Mouse (Mus musculus) adipocyte (in vitro differentiated cells): ENCODE results near the gene Hlf.

Experiments used
- DNase-seq: peaks from one replicate; pipeline ENCODE4 v3.0.0-alpha.2; 2016; ENCODE audit warnings: low spot score

Gene Hlf

GRCm38 (mm10) chr11:90390817-90391173, at the start of gene Hlf:
Gene Hlf, minus strand, starts transcription at chr11:90390895.
- DNase-seq = no peak

- DNase-seq = no peak
Observed at GRCm38 (mm10) chr11:90438768-90439167, 48.1 kb upstream of the Hlf start.

GRCm38 (mm10) chr11:90425207-90425525, 34.5 kb upstream of the Hlf start:
- no peak for DNase-seq

- DNase-seq = no peak
Observed at GRCm38 (mm10) chr11:90424334-90425206, 33.9 kb upstream of the Hlf start.

- DNase-seq = no peak
Observed at GRCm38 (mm10) chr11:90423896-90424295, 33.2 kb upstream of the Hlf start.

GRCm38 (mm10) chr11:90419706-90420105, 29.0 kb upstream of the Hlf start:
- DNase-seq = no peak

GRCm38 (mm10) chr11:90417921-90418320, 27.2 kb upstream of the Hlf start:
- DNase-seq = no peak

GRCm38 (mm10) chr11:90417011-90417410, 26.3 kb upstream of the Hlf start:
- no peak for DNase-seq

GRCm38 (mm10) chr11:90398850-90399249, 8.2 kb upstream of the Hlf start:
- no peak for DNase-seq

GRCm38 (mm10) chr11:90391271-90392185, 833 bp upstream of the Hlf start:
- DNase-seq = no peak

- DNase-seq = no peak
Observed at GRCm38 (mm10) chr11:90389902-90390816, 536 bp downstream of the Hlf start.

- no peak for DNase-seq
Observed at GRCm38 (mm10) chr11:90389174-90389901, 1.4 kb downstream of the Hlf start.

- no peak for DNase-seq
Observed at GRCm38 (mm10) chr11:90387501-90388440, 2.9 kb downstream of the Hlf start.

GRCm38 (mm10) chr11:90382005-90382611, 8.6 kb downstream of the Hlf start:
- peak; percentile 96 for DNase-seq

- DNase-seq = no peak
Observed at GRCm38 (mm10) chr11:90381113-90381512, 9.6 kb downstream of the Hlf start.

GRCm38 (mm10) chr11:90380131-90380685, 10.5 kb downstream of the Hlf start:
- DNase-seq = no peak

GRCm38 (mm10) chr11:90378008-90378407, 12.7 kb downstream of the Hlf start:
- DNase-seq = no peak

- DNase-seq = no peak
Observed at GRCm38 (mm10) chr11:90376436-90376835, 14.3 kb downstream of the Hlf start.

GRCm38 (mm10) chr11:90371470-90372100, 19.1 kb downstream of the Hlf start:
- peak; percentile 66 for DNase-seq
